Mouse (Mus musculus): ENCODE results near the gene Tsen15.

- TF ChIP-seq E2F4 (IDR thresholded peaks at IDR 0.05; ENCODE audit: insufficient read depth) (no peak), POLR2A (IDR thresholded peaks at IDR 0.05; ENCODE audit: insufficient read length, low read depth) (no peak), MAX (IDR thresholded peaks at IDR 0.05; ENCODE audit: low read depth) (no peak), CEBPB (IDR thresholded peaks at IDR 0.05; ENCODE audit: insufficient read depth, poor library complexity, severe bottlenecking) (no peak), TCF12 (IDR thresholded peaks at IDR 0.05; ENCODE audit: insufficient read depth, poor library complexity, severe bottlenecking) (no peak), USF1 (IDR thresholded peaks at IDR 0.05; ENCODE audit: low read depth) (no peak), TCF3 (IDR thresholded peaks at IDR 0.05; ENCODE audit: insufficient read length, low read depth) (no peak), POLR2AphosphoS2 (IDR thresholded peaks at IDR 0.05; ENCODE audit: insufficient read length, low read depth) (no peak), MYOG (IDR thresholded peaks at IDR 0.05; ENCODE audit: control insufficient read depth in 1 of 3, insufficient read depth in 1 of 3, insufficient read length in 2 of 3, low read depth in 2 of 3) (no peak)
These were observed 62.5 kb downstream of the Tsen15 start for GRCm38 (mm10) chr1:152324024-152324423.
